Mouse (Mus musculus) liver, embryonic 14.5 days (tissue): ENCODE measurements around the gene C3.

Experiments used
- CTCF ChIP-seq: IDR thresholded peaks from 2 replicates; pipeline ENCODE4 v1.5.1; 2016; ENCODE audit warnings: antibody characterized with exemption, low read depth, control low read depth
- EP300 ChIP-seq: IDR thresholded peaks from 2 replicates; pipeline ENCODE4 v1.6.1; 2016; ENCODE audit warnings: antibody characterized with exemption, low read depth

DNA sequence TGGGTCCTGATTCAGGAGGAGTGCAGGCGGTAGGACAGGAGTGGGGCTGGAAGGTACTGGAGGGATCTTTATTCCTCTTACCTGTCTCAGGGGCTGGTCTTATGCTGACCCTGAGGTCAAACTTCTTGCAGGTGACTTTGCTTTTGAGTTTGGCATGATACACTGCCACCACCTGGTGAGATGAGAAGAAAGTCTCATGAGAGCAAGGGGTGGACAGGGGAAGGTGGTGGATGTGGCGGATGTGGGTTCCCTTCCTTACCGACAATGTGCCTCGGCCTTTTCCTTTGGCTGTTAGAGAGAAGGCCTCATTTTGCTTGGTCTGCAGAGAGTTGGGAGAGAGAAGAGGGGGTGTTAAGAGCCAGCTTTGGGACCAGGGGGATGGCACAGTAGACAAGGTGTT lies 18.6 kb downstream of the C3 start:
- TF ChIP-seq CTCF (peak; percentile 20; the same call in 1 of the 2 replicates), EP300 (no peak)
